Mouse (Mus musculus): ENCODE results near the gene Nars2. TPM values are rescaled to one million over a fixed set of nuclear protein-coding genes. Genes with fewer than 3 reads are reported as not detected.

The Nars2 gene
- 19.7 and 21.3 TPM in 2 replicates for polyA plus RNA-seq (2016; fragmentation: Nextera tagmentation; extraction: Ambion mirVana)

DNA sequence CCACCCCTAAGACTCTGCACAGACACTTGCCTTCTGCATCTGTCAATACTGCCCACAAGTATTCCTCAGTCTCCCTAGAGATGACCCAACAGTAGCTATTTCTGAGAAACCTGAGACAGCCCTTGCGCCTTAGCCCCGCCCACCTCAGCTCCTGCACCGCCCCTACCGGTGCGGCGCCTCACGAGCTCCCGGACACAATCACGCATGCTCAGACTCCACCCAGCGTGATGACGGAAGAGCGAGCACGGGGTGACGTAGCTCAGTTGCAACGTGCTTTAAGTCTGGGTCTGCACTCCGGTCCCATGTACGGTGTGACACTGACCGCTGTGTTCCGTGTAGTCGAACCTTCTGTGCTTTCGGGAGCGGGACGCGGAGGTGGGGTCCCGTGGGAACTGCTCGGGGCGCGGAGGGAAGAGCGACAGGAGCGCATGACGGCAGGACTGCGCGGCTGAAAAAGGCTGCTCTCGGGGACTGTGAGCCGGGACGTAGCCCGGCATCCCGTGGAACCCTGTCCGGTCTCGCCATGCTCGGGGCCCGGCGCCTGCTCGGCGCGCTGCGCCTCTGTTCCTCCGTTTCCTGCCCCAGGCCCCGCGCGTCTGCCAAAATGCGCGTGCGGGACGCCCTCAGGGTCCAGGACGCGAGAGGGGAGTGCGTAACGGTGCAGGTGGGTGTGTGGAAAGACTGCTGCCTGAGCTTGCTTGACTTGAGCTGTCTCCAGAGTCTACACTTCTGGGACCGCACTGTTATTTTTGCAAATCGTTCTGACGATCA is at the start of gene Nars2:
Nars2 (plus strand) TSS at position 225 of the 771 bp plus-strand sequence.
- Histone ChIP-seq H3K4me3 (peak within 1 kb of the TSS; percentile 86), H3K9ac (peak within 1 kb of the TSS; percentile 79)

DNA sequence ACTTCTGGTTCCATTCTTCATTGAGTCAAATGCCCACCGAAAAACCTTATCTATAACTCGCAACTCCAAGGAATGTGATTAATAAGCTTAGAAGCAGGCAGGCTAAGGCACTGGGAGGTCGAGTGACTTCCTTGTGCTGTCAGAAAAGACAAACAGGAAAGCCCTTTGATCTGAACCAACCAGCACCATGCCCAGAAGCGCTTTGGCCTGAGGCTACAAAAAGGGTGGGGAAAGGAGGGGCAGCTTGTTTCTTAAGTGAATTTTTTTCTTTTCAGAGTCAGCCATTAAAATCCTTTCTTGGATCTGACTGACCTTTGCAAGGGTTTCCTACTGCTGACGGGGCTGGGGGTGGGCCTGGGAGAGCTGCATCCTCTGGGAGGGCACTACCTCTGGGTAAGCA is 49.1 kb upstream of the Nars2 start:
- WGBS: 60% methylated on average over 5 of the region's 5 CpGs
- H3K27ac ChIP-seq: no peak overlapping the region
- no peak overlapping the region for H3K9ac ChIP-seq
- H3K27me3 ChIP-seq: no peaks in the 10 kb centered on the region; the same call in 1 of the 2 replicates
- peaks cover 36% of the 10 kb centered on the region for H3K4me1 ChIP-seq
- H3K4me2 ChIP-seq (replicated peaks): no peak overlapping the region
- H3K36me3 ChIP-seq: peaks cover 12% of the 10 kb centered on the region; the same call in 1 of the 2 replicates
- ATAC-seq (ENCODE audit: low FRiP score): no peak
- no peak overlapping the region for H3K4me3 ChIP-seq
- H3K9me3 ChIP-seq (replicated peaks): no peaks in the 10 kb centered on the region

More for the DNA sequence above, at the start of gene Nars2:
- Histone ChIP-seq H3K36me3 (no peaks in the 10 kb centered on the region), H3K4me2 (replicated peaks) (peak within 1 kb of the TSS; percentile 77), H3K9me3 (replicated peaks) (no peaks in the 10 kb centered on the region), H3K27ac (peak within 1 kb of the TSS; percentile 81), H3K27me3 (no peaks in the 10 kb centered on the region), H3K4me1 (peaks cover 7% of the 10 kb centered on the region)
- peak; percentile 100 for ATAC-seq (ENCODE audit: low FRiP score)
- WGBS: under 1% methylated on average over 62 of the region's 62 CpGs

DNA sequence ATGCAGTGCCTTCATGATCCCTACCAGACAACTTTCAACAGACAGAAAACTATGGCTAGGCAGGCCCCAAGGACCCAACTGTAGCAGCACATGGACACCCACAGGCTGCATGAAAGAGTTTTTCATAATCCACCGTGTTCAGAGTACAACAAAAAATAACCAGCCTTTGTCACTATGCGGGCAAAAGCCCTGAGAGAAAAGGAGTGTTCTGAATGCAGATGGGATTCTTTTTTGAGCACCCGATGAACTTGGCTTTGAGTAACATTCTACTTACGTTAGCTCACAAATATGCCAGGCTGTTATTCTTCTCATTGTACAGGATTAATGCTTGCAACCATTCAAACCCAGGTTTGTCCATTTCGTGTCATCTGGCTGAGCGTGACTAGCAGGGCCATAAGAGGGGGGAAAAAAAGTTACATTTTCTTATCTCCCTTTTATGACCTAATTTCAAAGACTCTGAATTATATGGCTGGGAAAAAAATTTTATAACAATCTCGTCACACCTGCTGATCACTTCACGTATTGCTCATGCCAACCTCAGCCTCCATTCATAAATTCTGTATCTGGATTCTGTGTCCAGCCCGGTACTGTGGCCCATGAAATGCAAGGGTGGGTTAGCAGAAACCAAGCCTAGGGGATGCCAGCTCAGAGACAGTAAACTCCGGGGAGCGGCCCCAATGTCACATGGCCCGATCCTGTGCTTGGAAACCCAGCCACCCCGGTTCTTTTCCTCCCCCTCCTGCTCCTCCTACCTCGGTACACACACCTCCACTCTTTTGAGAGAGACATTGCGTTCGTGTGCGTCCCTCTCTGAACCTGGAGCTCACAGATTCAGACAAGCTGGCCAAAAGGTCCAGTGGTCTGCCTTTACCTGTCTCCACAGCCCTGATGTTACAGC is 48.0 kb upstream of the Nars2 start:
- no peak for ATAC-seq (ENCODE audit: low FRiP score)
- WGBS: 77% methylated on average over 17 of the region's 17 CpGs
- no peaks in the 10 kb centered on the region; the same call in 1 of the 2 replicates for H3K27me3 ChIP-seq
- H3K4me1 ChIP-seq: peaks cover 46% of the 10 kb centered on the region
- H3K36me3 ChIP-seq: peaks cover 12% of the 10 kb centered on the region; the same call in 1 of the 2 replicates
- no peaks in the 10 kb centered on the region for H3K9me3 ChIP-seq (replicated peaks)
- no peak overlapping the region for H3K4me3 ChIP-seq
- no peak overlapping the region for H3K9ac ChIP-seq
- no peak overlapping the region for H3K27ac ChIP-seq
- no peak overlapping the region for H3K4me2 ChIP-seq (replicated peaks)

DNA sequence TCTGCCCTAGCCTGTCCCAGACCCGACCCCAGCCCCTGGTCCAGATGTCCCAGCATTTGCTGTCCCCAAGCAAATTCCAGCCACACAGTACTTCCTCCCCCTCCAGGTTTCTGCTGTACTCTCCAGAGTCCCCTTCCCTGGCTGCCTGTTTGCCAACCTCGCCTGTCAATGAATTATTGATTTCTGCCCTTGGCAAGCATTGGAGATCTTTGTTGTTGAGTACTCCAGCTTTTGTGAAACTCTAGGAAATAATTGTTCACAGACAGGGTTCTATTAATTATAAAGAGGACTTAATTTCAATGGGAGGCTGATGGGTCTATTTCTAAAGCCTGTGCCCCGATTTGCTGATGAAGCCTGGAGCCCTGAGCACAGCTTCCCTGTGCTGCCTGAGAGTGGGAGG is 46.9 kb upstream of the Nars2 start:
- 41% methylated on average over 3 of the region's 3 CpGs for WGBS

DNA sequence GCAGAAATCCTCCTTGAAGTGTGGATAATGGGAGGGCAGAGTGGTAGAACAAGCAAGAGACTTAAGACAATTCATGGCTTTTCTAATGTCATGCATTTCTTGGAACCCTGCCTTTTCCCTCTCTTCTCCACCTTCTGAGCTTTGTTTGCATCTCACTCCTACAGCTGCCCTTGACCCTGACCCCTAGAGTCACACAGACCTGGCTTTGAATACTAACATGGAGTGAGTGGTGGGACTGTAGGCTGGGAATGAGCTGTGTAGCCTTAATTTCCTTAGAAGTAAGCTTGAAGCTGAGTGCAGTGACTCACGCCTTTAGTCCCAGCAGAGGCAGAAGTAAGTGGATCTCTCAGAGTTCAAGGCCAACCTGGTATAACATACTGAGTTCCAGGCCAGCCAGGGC is 46.4 kb upstream of the Nars2 start:
- Histone ChIP-seq H3K27ac (0 out of 2 replicates have a peak overlapping the region, but pooled peaks have one; percentile 30), H3K4me1 (peaks cover 47% of the 10 kb centered on the region), H3K4me3 (no peak overlapping the region), H3K4me2 (replicated peaks) (no peak overlapping the region), H3K27me3 (no peaks in the 10 kb centered on the region; the same call in 1 of the 2 replicates), H3K9ac (no peak overlapping the region), H3K36me3 (peaks cover 12% of the 10 kb centered on the region; the same call in 1 of the 2 replicates), H3K9me3 (replicated peaks) (no peaks in the 10 kb centered on the region)
- no peak for ATAC-seq (ENCODE audit: low FRiP score)
- 79% methylated on average over 1 of the region's 1 CpGs for WGBS

More for the DNA sequence above, 46.9 kb upstream of the Nars2 start:
- peaks cover 42% of the 10 kb centered on the region for H3K4me1 ChIP-seq
- no peak overlapping the region for H3K4me3 ChIP-seq
- H3K27ac ChIP-seq: 0 out of 2 replicates have a peak overlapping the region, but pooled peaks have one; percentile 30
- no peak overlapping the region for H3K4me2 ChIP-seq (replicated peaks)
- no peak overlapping the region for H3K9ac ChIP-seq
- H3K9me3 ChIP-seq (replicated peaks): no peaks in the 10 kb centered on the region
- ATAC-seq (ENCODE audit: low FRiP score): peak; percentile 26; the same call in 1 of the 2 replicates
- peaks cover 12% of the 10 kb centered on the region; the same call in 1 of the 2 replicates for H3K36me3 ChIP-seq
- no peaks in the 10 kb centered on the region; the same call in 1 of the 2 replicates for H3K27me3 ChIP-seq

DNA sequence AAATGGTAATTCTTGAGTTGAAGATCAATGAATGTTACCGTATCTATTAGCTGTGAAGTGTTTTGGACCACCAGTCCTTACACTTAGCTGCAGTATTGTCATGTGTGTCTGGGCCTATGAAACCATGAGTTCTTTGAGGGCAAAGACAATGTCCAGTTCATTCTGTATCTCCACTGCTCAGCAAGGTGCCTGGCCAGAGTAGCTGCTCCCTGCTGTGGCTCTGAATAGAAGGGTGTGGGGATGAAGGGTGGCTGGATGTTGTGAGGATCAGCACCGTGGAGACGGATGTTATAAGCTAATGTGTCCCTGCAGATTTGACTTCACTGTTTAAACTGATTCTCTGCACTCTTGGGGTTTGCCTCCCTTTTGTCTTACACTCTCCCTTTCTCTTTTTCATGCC is 45.9 kb upstream of the Nars2 start:
- no peak for ATAC-seq (ENCODE audit: low FRiP score)
- no peaks in the 10 kb centered on the region for H3K9me3 ChIP-seq (replicated peaks)
- H3K4me3 ChIP-seq: no peak overlapping the region
- no peak overlapping the region for H3K27ac ChIP-seq
- H3K4me1 ChIP-seq: peaks cover 48% of the 10 kb centered on the region
- peaks cover 12% of the 10 kb centered on the region; the same call in 1 of the 2 replicates for H3K36me3 ChIP-seq
- WGBS: 47% methylated on average over 3 of the region's 3 CpGs
- H3K27me3 ChIP-seq: no peaks in the 10 kb centered on the region; the same call in 1 of the 2 replicates
- no peak overlapping the region for H3K9ac ChIP-seq
- no peak overlapping the region for H3K4me2 ChIP-seq (replicated peaks)

DNA sequence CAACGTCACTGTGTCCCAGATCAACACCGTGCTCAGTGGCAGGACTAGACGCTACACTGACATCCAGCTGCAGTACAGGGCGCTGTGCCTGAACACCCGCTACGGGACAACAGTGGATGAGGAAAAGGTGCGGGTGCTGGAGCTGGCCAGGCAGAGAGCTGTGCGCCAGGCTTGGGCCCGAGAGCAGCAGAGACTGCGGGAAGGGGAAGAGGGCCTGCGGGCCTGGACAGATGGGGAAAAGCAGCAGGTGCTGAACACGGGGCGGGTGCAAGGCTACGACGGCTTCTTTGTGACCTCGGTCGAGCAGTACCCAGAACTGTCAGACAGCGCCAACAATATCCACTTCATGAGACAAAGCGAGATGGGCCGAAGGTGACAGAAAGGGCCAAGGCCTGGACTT is 45.1 kb upstream of the Nars2 start:
- peaks cover 12% of the 10 kb centered on the region; the same call in 1 of the 2 replicates for H3K36me3 ChIP-seq
- H3K9me3 ChIP-seq (replicated peaks): no peaks in the 10 kb centered on the region
- no peak overlapping the region for H3K4me3 ChIP-seq
- 0 out of 2 replicates have a peak, but pooled peaks have one; percentile 11 for ATAC-seq (ENCODE audit: low FRiP score)
- H3K27ac ChIP-seq: no peak overlapping the region
- H3K27me3 ChIP-seq: no peaks in the 10 kb centered on the region; the same call in 1 of the 2 replicates
- no peak overlapping the region for H3K4me2 ChIP-seq (replicated peaks)
- 76% methylated on average over 20 of the region's 20 CpGs for WGBS
- H3K4me1 ChIP-seq: peaks cover 47% of the 10 kb centered on the region
- H3K9ac ChIP-seq: no peak overlapping the region

DNA sequence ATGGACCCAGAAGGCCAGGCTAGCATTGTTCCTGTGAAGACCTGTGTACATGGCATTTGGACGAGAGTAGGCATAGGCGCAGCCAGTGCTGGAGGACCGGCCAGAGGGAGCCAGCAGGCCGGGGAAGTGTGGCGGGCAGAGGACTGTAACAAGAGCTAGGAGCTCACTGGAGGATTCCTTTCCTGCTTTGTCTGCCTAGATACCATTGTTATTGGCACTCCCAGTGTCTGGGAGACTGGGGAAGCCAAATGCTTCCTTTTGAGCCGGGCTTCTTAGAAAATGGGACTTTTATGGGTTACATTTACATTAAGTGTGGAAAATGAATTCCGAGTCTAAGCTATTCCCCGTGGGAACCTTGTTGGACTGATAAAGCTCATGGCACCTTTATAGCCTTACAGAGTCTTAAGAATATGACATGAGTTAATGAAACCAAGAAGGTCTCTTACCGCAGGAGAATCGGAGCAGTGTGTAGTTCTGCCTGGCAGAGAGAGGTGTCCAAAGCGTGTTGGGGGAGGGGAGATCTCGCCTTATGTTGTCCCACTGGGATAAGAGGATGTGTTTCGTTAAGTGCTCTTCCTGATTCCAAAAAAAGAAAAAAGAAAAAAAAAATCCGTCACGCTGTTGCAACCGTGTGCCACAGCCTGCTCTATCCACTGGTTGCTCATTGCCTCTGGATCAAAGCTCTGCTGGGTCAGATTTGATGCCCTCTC is 43.2 kb upstream of the Nars2 start:
- H3K27me3 ChIP-seq: peaks cover 6% of the 10 kb centered on the region
- H3K4me2 ChIP-seq (replicated peaks): no peak overlapping the region
- H3K9ac ChIP-seq: no peak overlapping the region
- H3K4me3 ChIP-seq: no peak overlapping the region
- peak overlapping the region; percentile 36; the same call in 1 of the 2 replicates for H3K27ac ChIP-seq
- 55% methylated on average over 16 of the region's 16 CpGs for WGBS
- H3K36me3 ChIP-seq: peaks cover 6% of the 10 kb centered on the region; the same call in 1 of the 2 replicates
- no peaks in the 10 kb centered on the region for H3K9me3 ChIP-seq (replicated peaks)
- H3K4me1 ChIP-seq: peaks cover 41% of the 10 kb centered on the region
- no peak for ATAC-seq (ENCODE audit: low FRiP score)

DNA sequence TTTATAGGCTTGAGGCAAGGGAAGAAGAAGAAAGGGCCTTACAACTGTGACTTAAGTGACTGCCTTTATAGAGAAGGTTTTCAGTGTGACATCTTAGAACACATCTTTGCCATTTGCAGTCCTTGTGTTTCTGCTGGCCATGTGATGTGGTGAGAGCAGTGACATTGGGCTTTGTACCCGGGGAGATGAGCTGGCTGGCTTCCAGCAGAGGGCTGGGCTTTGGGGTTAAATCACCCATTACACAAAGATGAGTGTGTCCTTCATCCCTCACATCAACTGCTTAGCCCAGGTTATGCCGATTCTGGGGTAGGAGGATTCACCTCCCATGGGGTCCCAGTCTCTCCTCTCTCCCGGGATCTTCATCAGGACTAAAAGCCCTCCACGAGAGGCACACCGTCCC is 41.4 kb upstream of the Nars2 start:
- Histone ChIP-seq H3K27me3 (peaks cover 6% of the 10 kb centered on the region), H3K4me3 (no peak overlapping the region), H3K4me1 (peaks cover 28% of the 10 kb centered on the region), H3K36me3 (peaks cover 6% of the 10 kb centered on the region; the same call in 1 of the 2 replicates), H3K9ac (no peak overlapping the region), H3K4me2 (replicated peaks) (no peak overlapping the region), H3K27ac (no peak overlapping the region), H3K9me3 (replicated peaks) (no peaks in the 10 kb centered on the region)
- ATAC-seq (ENCODE audit: low FRiP score): no peak
- WGBS: 64% methylated on average over 5 of the region's 5 CpGs

DNA sequence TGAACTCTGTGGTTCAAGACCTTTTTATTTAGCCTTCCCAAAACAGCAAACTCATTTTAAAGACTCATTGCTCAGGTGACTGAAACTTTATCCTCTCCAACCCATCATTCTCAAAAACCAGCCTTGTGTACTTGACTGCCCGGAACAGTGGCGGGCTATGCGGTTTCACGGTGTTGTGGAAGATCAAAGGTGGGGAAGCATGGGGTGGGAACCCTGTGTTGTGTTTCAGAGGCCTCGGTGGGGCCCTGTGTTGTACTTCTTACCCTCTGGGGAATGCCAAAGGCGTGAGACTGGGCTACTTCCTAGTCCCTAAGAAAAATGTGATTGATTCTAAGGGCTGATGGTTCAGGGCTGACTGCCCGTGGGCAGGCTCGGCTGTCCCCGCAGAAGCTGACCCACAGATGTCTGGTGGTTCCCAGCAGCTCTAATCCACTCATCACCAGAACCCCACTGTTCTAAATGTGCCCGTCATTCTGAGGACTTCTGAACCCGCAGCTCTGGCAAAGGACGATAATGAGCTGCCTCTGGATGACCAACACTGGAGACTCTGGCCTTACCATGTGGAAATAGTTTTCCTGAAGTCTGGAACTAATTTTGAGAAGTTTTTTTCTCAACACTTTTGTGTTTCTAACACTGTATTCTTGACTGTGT is 40.9 kb upstream of the Nars2 start:
- Histone ChIP-seq H3K27me3 (peaks cover 6% of the 10 kb centered on the region), H3K27ac (no peak overlapping the region), H3K9ac (no peak overlapping the region), H3K36me3 (peaks cover 6% of the 10 kb centered on the region; the same call in 1 of the 2 replicates), H3K9me3 (replicated peaks) (no peaks in the 10 kb centered on the region), H3K4me1 (peaks cover 27% of the 10 kb centered on the region), H3K4me2 (replicated peaks) (no peak overlapping the region), H3K4me3 (no peak overlapping the region)
- no peak for ATAC-seq (ENCODE audit: low FRiP score)
- WGBS: 56% methylated on average over 12 of the region's 12 CpGs

DNA sequence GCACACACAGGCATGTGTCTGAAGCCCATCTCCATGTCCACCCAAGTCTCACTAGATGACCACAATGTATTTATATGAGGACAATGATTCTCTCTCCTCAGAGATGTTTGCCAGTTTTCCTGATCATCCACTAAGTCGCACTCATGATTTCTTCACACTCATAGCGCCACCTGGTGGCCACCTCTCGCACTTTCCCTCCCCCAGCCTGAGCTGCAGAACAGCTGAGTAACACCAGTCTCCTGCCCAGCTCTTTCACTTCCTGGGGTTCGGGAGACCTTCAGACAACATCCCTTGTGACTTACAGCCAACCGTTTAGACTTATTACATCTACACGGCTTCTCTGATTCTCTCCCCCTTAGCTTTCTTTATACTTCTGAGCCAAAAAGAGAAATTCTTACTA is 37.3 kb upstream of the Nars2 start:
- ATAC-seq (ENCODE audit: low FRiP score): 0 out of 2 replicates have a peak, but pooled peaks have one; percentile 42
- no peak overlapping the region for H3K9ac ChIP-seq
- H3K4me3 ChIP-seq: no peak overlapping the region
- no peak overlapping the region for H3K4me2 ChIP-seq (replicated peaks)
- WGBS: 9% methylated on average over 6 of the region's 6 CpGs
- H3K4me1 ChIP-seq: peaks cover 13% of the 10 kb centered on the region
- peaks cover 10% of the 10 kb centered on the region for H3K27me3 ChIP-seq
- H3K27ac ChIP-seq: no peak overlapping the region
- no peaks in the 10 kb centered on the region for H3K36me3 ChIP-seq
- H3K9me3 ChIP-seq (replicated peaks): no peaks in the 10 kb centered on the region
